Mouse (Mus musculus) heart, postnatal 36 days (tissue): ENCODE measurements around the gene Misp. TPM values are rescaled to one million over a fixed set of nuclear protein-coding genes. Genes with fewer than 3 reads are reported as not detected.

Source experiments
- DNase-seq, 2 experiments: peaks; one replicate each; pipeline ENCODE4 v3.0.0; 2021 to 2022
- intact Hi-C: fragments of 180-260 bp; cut with DNase I; formaldehyde crosslinking; loops from one replicate; pipeline ENCODE4 v1.15.1; 2025
- total RNA-seq, 2 experiments: library from RNA; stranded (reverse); gene quantifications; 2 replicates each; pipeline ENCODE4 v1.2.3; 2021

Misp gene
- total RNA-seq, 2 experiments from 2014 or later, result 0.62 TPM; not detected in 1

DNA sequence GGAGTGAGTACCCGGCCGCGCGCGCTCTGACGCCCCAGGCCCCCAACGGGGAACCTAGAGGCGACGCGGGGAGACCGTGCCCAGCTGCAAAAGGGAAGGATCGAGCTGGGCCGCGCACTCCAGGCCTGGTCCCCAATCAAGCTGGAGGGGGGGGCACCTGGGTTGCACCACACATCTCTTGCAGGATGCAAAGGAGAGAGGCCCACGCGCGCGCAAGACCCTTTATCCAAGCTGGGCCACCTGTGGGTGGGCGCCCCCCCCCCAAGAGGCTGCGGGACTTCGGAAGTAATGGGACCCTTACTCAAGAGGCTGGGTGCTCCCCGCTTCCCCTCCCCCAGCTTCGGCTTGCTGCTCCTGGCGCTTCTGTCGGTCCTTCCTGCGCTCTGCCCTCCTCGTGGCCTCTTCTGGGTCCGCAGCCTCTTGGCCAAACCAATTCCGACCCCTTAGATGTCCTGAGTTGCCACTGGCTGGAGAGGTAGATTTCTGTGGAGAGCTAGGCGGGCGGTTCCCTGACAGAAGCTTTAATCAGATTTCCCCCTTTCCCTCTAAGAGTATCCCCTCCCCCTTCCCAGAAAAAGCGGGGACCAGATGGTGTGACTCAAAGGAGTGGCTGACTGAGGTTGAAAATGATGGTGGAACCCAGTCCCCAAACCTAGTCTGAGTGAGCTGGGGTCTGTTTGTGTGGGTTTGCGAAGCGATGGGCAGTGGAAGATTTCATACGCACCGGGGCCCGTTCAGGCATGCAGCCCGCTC is 26.9 kb upstream of the Misp start:
- intact Hi-C loops, result loop anchor here (1.0 kb wide), 2 partner anchors 14 to 18 kb away; no protein-coding TSS in a partner anchor
- peak; percentile 45 to 52 for DNase-seq

DNA sequence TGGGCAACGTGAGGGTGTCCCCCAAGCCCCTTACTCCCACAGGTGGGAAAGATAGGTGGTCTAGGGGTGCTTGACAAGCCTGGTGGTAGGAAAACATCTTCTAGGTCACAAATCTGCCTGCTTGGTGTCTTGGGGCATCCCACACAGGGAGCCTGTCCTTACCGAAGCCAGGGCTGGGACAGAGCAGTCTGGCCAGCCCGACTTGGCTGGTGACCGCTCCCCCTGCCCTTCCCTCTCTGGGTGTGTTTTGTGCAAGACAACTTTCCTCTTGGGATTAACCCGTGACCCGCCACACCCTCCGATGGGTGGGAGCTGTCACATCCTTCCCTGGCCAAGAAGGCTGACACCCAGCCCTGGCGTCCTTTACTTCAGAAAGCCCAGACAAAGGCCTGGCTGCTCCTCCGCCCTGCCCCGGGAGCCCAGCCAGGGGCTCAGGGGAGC is 26.3 kb upstream of the Misp start:
- peak; percentile 83 to 86 for DNase-seq
- intact Hi-C loops, result loop anchor here (1.0 kb wide), 1 partner anchor 14 kb away; no protein-coding TSS in a partner anchor

DNA sequence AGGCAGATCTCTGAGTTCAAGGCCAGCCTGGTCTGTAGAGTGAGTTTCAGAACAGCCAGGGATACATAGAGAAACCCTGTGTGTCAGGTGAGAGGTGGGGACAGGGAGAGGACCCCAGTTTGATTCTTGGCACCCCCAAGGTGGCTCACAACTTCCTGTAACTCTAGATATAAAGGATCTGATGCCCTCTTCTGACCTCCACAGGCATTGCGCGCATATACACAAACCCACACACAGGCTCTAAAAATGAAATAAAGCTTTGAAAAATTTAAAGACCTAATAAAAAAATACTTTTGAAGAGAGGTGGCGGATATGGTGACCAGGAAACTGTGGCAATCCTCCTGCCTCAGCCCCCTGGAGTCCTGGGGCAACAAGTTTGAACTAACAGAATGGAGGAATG is 24.9 kb upstream of the Misp start:
- intact Hi-C loops, result no loop called here
- no peak for DNase-seq

DNA sequence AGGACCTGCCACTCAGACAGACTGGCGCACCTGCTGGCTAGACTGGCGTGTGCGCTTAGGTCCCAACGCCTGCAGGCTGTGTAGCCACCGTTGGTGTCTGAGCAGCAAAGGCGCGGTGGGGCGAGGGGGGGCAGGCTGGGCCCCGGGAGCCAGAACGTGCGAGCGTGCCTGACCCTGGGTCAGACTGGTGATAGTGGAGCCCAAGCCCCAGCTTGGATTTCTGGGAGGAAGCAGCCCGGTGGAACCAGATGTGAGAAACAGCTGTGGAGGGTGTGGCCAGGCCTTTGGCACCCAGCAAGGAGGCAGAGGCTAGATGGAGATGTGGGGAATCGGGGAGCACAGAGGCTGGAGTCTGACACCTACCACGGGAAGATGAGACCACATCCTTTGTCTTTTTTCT is 23.5 kb upstream of the Misp start:
- intact Hi-C loops, result no loop called here

DNA sequence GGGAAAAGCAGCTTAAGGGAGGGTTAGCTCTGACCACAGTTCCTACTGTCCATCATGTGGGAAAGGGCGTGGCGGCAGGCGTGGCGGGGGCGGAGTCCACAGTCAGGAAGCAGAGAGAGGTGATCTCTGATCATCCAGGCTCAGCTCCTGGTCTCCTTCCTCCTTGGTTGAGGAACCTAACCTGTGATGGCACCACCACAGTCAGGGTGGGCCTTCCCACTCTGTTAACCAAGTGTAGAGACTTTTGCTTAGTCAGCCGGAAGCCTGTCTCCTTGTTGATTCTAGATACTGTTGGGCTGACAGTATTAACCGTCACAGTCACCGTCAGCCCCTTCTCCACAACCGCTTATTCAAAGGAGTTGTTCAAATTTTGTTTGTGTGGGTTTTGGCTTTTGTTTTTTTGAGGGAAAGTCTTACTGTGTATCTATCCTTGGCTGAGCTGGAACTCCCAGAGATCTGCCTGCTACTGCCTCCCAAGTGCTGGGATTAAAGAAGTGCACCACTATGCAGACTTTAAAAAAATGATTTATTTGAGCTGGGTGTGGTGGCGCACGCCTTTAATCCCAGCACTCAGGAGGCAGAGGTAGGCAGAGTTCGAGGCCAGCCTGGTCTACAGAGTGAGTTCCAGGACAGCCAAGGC is 22.4 kb upstream of the Misp start:
- intact Hi-C loops, result no loop called here
- DNase-seq, result no peak

More for the DNA sequence above, 23.5 kb upstream of the Misp start:
- DNase-seq, result peak; percentile 59 to 67

DNA sequence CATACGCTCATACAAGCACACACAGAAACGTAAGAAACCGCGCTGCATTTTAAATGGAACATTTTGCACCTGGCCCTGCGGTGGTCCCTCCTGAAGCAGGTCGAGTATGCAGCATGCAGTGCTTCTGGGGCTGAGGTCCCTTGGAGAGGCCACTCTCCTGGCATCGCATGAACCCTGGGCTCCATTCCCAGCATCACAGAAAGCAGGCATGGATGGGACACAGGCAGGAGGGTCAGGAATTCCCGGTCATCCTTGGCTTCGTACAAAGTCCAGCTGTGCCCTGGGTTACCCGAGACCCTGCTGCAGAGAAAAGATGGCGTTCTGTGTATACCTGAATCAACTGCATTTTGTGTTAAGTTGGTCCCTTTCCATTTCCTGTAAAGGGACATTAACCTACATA is 20.3 kb upstream of the Misp start:
- DNase-seq, result no peak
- intact Hi-C loops, result no loop called here

DNA sequence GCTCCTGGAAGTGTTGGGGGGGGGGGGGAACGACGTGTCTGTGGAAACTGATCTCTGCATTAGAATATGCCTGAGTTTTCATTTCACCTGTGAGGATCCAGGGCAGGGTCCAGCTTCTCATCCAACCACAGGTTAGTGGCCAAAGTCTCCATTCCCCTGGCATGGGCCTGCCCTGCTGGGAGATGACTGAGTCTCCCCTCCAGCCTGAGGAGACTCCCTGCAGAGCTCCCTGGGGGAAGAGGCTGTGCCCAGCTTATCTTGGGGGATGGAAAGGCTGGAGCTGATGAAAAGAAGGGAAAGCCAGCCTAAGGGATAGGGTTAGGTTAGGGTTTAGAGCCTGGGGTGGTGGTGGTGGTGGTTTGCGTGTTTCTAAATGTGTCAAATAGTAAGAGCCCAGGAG is 19.0 kb upstream of the Misp start:
- intact Hi-C loops, result no loop called here
- DNase-seq, result no peak

DNA sequence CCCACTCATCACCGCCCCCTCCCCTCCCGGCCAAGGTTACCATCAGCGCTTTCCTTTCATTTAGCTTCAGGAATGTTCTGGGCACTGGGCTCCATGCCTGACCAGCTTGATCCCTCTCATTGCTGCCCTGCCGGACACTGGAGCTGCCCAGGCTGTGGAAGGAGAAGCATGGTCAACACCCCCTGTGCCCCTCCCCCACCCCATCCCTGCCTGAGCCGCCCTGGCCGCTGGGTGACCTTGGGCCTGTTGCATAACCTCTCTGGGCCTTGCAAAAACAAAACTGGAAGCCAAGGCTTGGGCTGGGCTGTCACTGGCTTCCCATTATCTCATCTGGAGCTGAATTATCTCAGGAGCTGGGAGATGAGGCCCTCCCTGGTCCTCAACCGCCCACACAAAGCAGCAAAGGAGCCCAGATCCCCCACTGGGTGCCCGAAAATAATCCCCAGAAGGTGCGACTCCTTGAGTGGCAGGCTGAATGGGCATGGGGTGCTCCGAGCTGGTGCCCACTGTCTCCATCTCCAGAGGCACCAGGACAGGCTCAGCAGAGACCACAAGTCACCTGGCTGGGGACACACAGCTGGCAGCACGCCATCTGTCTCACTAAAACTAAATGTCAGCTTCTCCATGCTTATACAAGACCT is 18.3 kb upstream of the Misp start:
- peak; percentile 68 to 70 for DNase-seq
- intact Hi-C loops, result no loop called here

DNA sequence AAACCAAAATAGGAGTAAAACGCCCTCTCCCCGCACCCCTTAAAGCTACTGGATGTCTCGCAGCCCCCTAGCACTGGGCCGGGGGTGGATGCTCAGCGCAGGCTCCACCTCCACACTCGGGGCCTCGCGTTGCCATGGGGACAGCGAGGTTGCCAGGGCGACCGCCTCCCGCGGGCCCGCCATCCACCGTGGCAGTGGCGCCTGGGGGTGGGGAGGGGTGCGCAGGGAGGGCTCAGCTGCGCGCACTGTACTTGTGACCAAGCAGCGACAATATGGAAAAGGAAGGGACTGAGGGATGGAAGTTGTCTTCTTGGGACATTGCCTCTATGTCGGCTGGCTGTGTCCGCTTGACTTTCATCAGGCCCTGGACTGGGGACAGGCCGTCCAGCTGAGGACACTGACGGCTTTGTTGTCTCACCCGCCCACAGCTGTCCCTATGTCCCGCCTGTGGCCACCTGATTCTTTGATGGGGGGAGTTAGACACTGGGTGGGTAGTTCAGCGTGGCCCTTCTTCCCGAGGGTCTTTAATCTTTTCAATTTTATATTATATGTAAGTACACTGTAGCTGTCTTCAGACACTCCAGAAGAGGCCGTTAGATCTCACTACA is 17.0 kb upstream of the Misp start:
- peak; percentile 46 to 48 for DNase-seq
- intact Hi-C loops, result no loop called here

DNA sequence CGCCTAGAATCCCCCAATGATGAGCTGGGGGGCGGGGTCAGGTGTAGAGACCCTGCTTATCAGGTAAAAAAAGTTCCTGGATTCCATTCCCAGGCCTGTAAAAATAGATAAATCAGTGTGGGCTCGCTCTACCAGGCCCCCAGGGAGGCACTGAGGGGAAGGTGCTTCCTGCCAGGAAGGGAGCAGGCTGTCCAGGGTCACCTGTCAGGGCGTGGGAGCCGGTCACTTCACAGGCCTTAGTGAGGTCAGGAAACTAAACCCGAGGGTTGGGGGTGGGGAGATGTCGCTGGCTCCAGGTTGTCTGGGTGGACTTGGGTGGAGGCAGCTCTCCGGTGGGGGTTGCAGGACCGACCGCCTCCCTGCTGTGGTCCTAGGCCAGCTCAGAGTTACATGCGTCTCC is 15.2 kb upstream of the Misp start:
- intact Hi-C loops, result no loop called here
- DNase-seq, result peak; percentile 67 to 72

DNA sequence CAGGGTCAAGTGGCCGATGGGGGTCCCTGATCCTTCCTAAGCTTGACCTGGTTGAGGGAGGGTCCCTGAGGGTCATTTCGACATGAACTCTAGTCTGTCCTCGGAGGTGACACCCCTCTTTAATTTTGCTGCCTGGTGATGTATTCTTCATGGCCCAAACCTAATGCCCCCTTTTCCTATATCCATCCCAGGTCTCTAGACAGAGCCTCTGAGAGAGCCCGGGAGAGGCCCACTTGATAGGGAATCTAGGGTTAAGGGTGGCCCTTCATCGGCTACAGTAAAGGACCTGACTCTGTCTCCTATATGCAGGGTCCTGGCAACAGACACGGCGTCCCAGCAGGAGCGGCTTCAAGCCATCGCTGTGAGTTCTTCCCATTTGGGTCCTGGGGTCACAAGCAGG is 14.5 kb upstream of the Misp start:
- intact Hi-C loops, result no loop called here
- no peak for DNase-seq

DNA sequence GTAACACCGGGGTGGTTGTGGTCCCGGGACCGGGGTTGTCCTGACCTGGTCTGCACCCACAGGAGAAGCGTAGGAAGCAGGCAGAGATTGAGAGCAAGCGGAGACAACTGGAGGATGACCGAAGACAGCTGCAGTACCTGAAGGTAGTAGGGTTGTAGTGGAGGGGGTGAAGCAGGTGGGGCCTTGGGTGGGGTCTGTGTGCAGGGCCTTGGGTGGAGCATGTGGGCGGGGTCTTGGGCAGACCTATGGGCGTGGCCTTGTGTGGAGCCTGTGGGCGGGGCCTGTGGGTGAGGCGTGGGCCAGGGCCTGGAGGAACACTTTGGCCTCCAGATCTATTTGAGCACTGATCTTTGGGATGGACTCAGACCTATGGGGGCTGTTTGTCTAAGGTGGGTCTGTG is 13.8 kb upstream of the Misp start:
- peak; percentile 60 to 63 for DNase-seq
- intact Hi-C loops, result no loop called here

DNA sequence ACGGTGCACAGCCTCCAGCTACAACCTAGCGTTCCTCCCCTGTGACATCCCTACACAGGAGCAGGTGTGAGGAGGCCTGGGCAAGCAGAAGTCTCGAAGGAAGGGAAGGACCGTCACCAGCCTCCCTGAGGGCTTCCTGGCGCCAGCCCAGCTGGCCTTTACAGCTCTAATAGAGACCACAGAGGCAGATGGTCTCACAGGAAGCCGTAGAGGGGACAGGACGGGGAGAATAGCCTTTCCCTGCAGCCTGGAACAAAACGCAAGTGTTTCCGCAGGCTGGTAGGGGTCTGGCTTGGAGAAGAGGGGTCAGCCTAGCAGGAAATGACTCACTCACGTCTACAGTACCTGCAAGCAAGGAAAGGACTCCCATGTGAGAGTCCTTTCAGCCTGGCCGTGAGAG is 13.0 kb upstream of the Misp start:
- peak; percentile 59 to 61 for DNase-seq
- intact Hi-C loops, result loop anchor here (1.0 kb wide), 1 partner anchor 14 kb away; no protein-coding TSS in a partner anchor

DNA sequence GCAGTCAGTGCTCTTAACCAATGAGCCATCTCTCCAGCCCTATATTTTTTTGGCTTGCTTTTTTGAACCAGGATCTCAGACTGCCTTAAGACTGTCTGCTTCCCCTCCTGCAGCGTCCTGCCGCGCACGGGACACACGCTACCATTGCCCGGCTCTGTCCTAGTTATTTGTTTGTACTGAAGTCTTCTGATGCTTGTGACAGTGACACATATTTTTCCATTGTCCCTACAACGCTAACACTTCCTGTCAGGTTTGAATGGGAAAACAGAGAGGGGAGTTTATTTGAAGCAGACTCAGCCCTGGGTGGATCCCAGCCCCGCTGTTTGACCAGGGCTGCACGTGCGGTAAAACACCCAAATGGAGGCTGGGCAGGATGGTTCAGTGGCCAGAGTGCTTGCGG is 12.1 kb upstream of the Misp start:
- no peak for DNase-seq
- intact Hi-C loops, result loop anchor here (1.0 kb wide), 1 partner anchor 14 kb away; no protein-coding TSS in a partner anchor

DNA sequence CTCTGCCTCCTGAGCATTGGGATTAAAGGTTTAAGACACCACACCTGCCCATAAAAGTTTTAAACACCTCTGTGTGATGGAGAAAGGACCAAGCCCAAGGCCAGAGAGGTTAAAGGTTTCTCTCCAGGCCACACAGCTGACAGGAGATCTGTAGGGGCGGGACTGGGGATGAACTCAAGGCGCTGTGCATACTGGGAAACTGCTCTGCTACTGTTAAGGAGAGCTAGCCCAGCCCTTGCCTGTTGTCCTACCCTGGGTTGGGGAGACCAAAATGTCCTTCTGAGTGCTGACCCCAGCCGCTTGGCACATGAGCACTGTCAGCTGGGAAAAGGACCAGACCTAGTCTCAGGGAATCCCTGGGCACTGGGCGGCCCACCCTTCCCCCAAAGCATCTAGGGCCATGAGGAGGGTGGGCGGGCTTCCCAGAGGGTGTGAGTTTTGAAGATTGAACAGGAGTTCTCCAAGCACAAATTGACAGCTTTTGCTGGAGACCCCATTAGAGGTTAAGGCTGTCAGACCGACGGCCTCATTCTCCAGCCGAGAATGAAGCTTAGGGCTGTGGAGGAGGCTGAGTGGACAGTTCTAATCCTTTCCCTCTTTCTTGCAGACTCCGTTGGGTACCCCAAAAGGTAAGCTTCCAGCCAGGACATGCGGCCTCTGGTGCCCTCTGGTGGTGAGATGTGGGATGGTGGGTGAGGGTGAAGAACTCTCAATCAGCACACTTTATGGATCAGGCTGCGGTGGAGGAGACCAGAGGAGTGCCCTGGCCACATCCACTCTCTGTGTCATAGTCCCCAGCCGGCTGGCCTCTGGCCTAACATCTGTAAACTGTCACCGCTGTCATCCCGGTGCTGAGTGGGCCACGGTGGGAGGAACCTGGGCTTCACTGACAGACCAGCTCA is 8.8 kb upstream of the Misp start:
- intact Hi-C loops, result loop anchor here (1.0 kb wide), 2 partner anchors 19 to 44 kb away; partner anchors contain the start of gene Palm
- DNase-seq, result peak; percentile 89 to 94

DNA sequence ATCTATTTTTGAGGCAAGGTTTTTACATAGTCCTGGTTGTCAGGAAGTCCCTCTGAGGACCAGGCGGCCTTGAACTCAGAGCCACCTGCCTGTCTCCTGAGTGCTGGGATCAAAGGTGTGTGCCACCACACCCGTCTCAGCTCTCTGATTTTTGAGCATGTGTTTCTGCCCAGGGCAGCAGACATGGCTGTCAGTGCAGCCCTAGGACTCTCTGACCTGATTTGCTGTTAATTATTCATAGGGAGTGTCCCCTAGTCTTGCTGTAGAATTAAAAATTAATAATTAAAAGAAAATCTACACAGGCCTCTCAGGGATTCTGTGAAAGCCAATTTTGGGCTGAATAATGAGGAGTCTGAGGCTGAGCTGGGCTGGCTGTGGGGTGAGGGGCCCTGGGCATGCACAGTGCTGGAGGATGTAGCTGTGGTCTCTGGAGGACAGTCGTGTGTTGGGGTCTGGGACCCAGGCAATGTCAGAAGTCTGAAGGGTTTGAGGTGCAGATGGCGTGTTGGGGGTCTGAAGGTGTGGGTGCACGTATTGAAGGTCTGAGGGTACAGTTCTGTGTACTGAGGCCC is 6.4 kb upstream of the Misp start:
- intact Hi-C loops, result no loop called here
- DNase-seq, result no peak

DNA sequence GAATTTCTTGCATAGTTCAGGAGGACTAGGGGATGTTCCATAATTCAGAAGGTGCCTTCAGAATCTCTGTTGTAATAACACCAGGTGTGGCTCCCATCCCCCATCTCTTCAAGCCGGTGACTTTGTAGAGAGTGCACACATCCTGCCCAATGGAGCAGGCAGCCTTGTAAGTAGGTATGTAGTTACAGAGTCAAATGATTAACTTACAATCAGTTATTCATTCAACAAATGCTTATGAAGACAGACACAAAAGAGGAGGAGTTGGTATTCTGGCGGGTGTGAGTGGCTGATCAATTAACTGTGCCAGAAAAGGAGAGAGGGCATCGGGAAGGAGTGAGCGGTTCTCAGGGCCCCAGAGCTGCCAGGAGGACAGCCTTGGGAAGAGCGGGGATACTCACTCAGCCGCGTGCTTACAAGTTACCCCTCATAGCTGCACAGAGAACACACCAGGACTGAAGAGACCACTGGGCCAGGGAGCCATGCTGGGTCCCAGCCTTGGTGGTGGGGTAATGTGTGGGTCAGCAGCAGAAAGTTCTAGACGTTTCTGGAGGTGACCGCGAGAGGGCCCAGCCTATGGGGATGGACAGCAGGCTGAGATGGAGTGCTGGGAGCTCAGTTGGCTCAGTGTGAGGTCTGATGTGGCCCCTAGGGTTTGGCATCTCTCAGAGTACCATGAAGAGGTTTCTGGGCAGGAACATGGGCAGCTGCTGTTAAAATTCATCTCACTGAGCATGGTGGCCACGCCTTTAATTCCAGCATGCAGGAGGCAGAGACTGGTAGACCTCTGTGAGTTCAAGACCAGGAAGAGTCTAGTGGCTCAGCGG is 4.9 kb upstream of the Misp start:
- intact Hi-C loops, result no loop called here
- no peak for DNase-seq

DNA sequence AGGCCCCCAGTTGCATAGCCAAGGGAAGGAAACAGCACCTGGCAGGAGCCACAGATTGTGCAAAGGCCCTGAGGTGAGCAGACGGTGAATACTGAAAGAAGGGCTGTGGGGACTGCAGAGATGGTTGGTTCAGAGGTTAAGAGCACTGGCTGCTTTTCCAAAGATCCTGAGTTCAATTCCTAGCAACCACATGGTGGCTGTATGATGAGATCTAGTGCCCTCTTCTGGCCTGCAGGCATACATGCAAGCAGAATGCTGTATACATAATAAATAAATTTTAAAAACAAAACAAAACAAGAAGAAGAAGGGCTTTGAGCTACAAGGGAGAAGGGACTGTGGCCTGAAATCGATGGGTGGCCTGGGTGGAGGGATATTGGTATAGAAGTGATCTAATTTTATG is 3.7 kb upstream of the Misp start:
- DNase-seq, result no peak
- intact Hi-C loops, result no loop called here

DNA sequence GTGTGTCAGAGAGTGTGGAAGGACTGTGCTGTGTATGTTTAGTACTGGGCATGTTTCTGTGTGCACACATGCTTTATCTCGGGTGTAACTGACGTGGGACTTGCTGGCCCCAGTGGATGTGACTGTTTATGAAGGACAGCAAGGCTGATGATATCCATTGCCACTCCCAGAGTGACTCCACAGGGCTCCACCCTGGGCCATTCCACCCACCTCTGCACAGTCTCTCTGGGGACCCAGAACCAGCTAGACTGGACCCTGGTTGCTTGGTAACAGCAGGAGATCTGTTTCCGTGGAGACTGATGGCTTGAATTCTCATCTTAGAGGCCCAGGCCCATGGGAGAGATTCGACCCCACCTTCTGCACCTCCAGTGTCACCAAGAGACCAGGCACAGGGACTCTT is 2.6 kb upstream of the Misp start:
- no peak for DNase-seq
- intact Hi-C loops, result no loop called here
